Mouse (Mus musculus) ES-E14 (cell line): ENCODE data around the gene Gpcpd1. TPM values are rescaled to one million over a fixed set of nuclear protein-coding genes. Genes with fewer than 3 reads are reported as not detected.

Experiments used
- DNase-seq: peaks from one replicate; pipeline ENCODE4 v3.0.0-alpha.2; 2013; ENCODE audit warnings: low read depth, low spot score
- H3K27ac ChIP-seq: 2 replicates; pipeline ENCODE4 v1.5.1; 2012; ENCODE audit warnings: low read depth, mild to moderate bottlenecking, low read length, moderate library complexity, mixed read lengths; ENCODE audit not compliant: poor library complexity, insufficient read depth, severe bottlenecking
- H3K36me3 ChIP-seq: 2 replicates; pipeline ENCODE4 v1.6.1; 2012; ENCODE audit warnings: mild to moderate bottlenecking, low read length, moderate library complexity, mixed read lengths; ENCODE audit not compliant: control insufficient read depth, poor library complexity, insufficient read depth, severe bottlenecking
- H3K4me1 ChIP-seq, 2 experiments: fragments of 150-350 bp in 1 of 2; sonication (generic) in 1 of 2; 2 replicates each; pipeline ENCODE4 v1.6.1; 2012; ENCODE audit warnings: low read length in 2 of 2, mild to moderate bottlenecking in 1 of 2, mixed read lengths in 1 of 2; ENCODE audit not compliant: control insufficient read depth in 2 of 2, insufficient read depth in 2 of 2, poor library complexity in 1 of 2
- H3K4me3 ChIP-seq, 2 experiments: fragments of 150-350 bp in 1 of 2; sonication (generic) in 1 of 2; 2 replicates each; pipeline ENCODE4 v1.5.1; 2012; ENCODE audit warnings: low read length in 2 of 2, low read depth in 1 of 2, mild to moderate bottlenecking in 1 of 2, mixed read lengths in 1 of 2; ENCODE audit not compliant: insufficient read depth in 1 of 2, poor library complexity in 1 of 2, severe bottlenecking in 1 of 2
- H3K9ac ChIP-seq: 2 replicates; pipeline ENCODE4 v1.6.1; 2012; ENCODE audit warnings: low read depth, mild to moderate bottlenecking, low read length, mixed read lengths; ENCODE audit not compliant: poor library complexity, insufficient read depth, severe bottlenecking
- H3K9me3 ChIP-seq: fragments of 150-350 bp; sonication (generic); 2 replicates; pipeline ENCODE4 v1.6.1; 2012; ENCODE audit warnings: low read depth, mild to moderate bottlenecking, low read length; ENCODE audit not compliant: control insufficient read depth, insufficient read depth
- CHD2 ChIP-seq: IDR thresholded peaks from 2 replicates; pipeline ENCODE4 v1.6.1; 2014; ENCODE audit warnings: mild to moderate bottlenecking, low read depth, low read length, inconsistent platforms
- HCFC1 ChIP-seq: IDR thresholded peaks from 2 replicates; pipeline ENCODE4 v1.6.1; 2012; ENCODE audit warnings: low read length, inconsistent platforms, borderline replicate concordance; ENCODE audit not compliant: insufficient read depth
- MAFK ChIP-seq: IDR thresholded peaks from 2 replicates; pipeline ENCODE4 v1.6.1; 2014; ENCODE audit warnings: mild to moderate bottlenecking, low read depth, low read length, inconsistent platforms; ENCODE audit not compliant: insufficient read depth
- ZC3H11A ChIP-seq: IDR thresholded peaks from 2 replicates; pipeline ENCODE4 v1.6.1; 2012; ENCODE audit warnings: low read depth, mild to moderate bottlenecking, inconsistent platforms, low read length, borderline replicate concordance
- ZNF384 ChIP-seq: IDR thresholded peaks from 2 replicates; pipeline ENCODE4 v1.6.1; 2012; ENCODE audit warnings: low read depth, low read length, inconsistent platforms
- in situ Hi-C, 2 experiments: fragments of 600-800 bp; cut with MboI; formaldehyde crosslinking; loops; one replicate each; pipeline ENCODE4 v1.15.1; 2025; ENCODE audit warnings: low sequenced_read_pairs in 2 of 2, inconsistent platforms in 1 of 2; ENCODE audit not compliant: unreplicated experiment in 2 of 2
- total RNA-seq: library from RNA; depleted of rRNA; stranded (reverse); fragments of 300-350 nt; gene quantifications from 2 replicates; pipeline ENCODE4 v1.2.3, GENCODE M21; 2012

Gene Gpcpd1
- total RNA-seq, 1 experiment, result 14.5 TPM

GRCm38 (mm10) chr2:132512051-132512976 is 75.2 kb downstream of the Gpcpd1 start:
- Histone ChIP-seq H3K4me1 (peaks cover 6 to 9% of the 10 kb centered on the region in 2 experiments; a peak in 3 of 4 replicates), H3K9me3 (no peaks in the 10 kb centered on the region), H3K9ac (no peak overlapping the region), H3K27ac (no peak overlapping the region), H3K36me3 (no peaks in the 10 kb centered on the region), H3K4me3 (no peak overlapping the region)
- DNase-seq, result no peak
- in situ Hi-C loops, result loop anchor here (10.0 to 25.0 kb wide), 3 partner anchors 192 to 400 kb away; no protein-coding TSS in a partner anchor
- TF ChIP-seq ZC3H11A, result no peak
- no peak for TF ChIP-seq ZNF384
- TF ChIP-seq HCFC1, result no peak
- TF ChIP-seq CHD2, result no peak
- TF ChIP-seq MAFK, result no peak

GRCm38 (mm10) chr2:132511011-132511818 is 76.3 kb downstream of the Gpcpd1 start:
- no peaks in the 10 kb centered on the region for H3K9me3 ChIP-seq
- DNase-seq, result no peak
- H3K4me3 ChIP-seq, result no peak overlapping the region
- in situ Hi-C loops, result loop anchor here (10.0 to 25.0 kb wide), 3 partner anchors 194 to 401 kb away; no protein-coding TSS in a partner anchor
- H3K27ac ChIP-seq, result no peak overlapping the region
- H3K36me3 ChIP-seq, result no peaks in the 10 kb centered on the region
- peaks cover 6 to 12% of the 10 kb centered on the region in 2 experiments; a peak in 3 of 4 replicates for H3K4me1 ChIP-seq
- H3K9ac ChIP-seq, result no peak overlapping the region
- TF ChIP-seq ZNF384 (no peak), ZC3H11A (no peak), MAFK (no peak), HCFC1 (no peak), CHD2 (no peak)

GRCm38 (mm10) chr2:132509714-132510113 is 77.8 kb downstream of the Gpcpd1 start:
- Histone ChIP-seq H3K36me3 (no peaks in the 10 kb centered on the region), H3K9me3 (no peaks in the 10 kb centered on the region), H3K27ac (no peak overlapping the region), H3K9ac (no peak overlapping the region), H3K4me1 (peaks cover 6 to 8% of the 10 kb centered on the region in 2 experiments; a peak in 3 of 4 replicates), H3K4me3 (no peak overlapping the region)
- in situ Hi-C loops, result loop anchor here (10.0 to 25.0 kb wide), 3 partner anchors 195 to 403 kb away; no protein-coding TSS in a partner anchor
- DNase-seq, result no peak
- TF ChIP-seq MAFK (no peak), ZNF384 (no peak), CHD2 (no peak), HCFC1 (no peak), ZC3H11A (no peak)

- peaks cover 6 to 8% of the 10 kb centered on the region in 2 experiments; a peak in 3 of 4 replicates for H3K4me1 ChIP-seq
- H3K9ac ChIP-seq, result no peak overlapping the region
- H3K9me3 ChIP-seq, result no peaks in the 10 kb centered on the region
- in situ Hi-C loops, result loop anchor here in 1 of 2 experiments (25.0 kb wide), 1 partner anchor 403 kb away; no protein-coding TSS in a partner anchor
- DNase-seq, result no peak
- H3K4me3 ChIP-seq, result no peak overlapping the region
- no peaks in the 10 kb centered on the region for H3K36me3 ChIP-seq
- no peak for TF ChIP-seq MAFK
- no peak for TF ChIP-seq ZC3H11A
- TF ChIP-seq HCFC1, result no peak
- no peak for TF ChIP-seq ZNF384
- no peak for TF ChIP-seq CHD2
- H3K27ac ChIP-seq, result no peak overlapping the region
Observed at GRCm38 (mm10) chr2:132509261-132509660, 78.3 kb downstream of the Gpcpd1 start.
